Mouse (Mus musculus) thymus, postnatal 4 days (tissue): ENCODE data around the gene Tsc22d4.
"Not testable (repeated sequence)": the region's sequence is repeated elsewhere in the genome, so short reads cannot be mapped to it uniquely, and the experiment has no call there.

Experiments used
- DNase-seq: peaks from one replicate; pipeline ENCODE4 v3.0.0; 2021

The Tsc22d4 gene

GRCm38 (mm10) chr5:137742048-137742447 is 3.5 kb upstream of the Tsc22d4 start:
- DNase-seq: no peak

GRCm38 (mm10) chr5:137742836-137743235 is 2.7 kb upstream of the Tsc22d4 start:
- no peak for DNase-seq

DNA sequence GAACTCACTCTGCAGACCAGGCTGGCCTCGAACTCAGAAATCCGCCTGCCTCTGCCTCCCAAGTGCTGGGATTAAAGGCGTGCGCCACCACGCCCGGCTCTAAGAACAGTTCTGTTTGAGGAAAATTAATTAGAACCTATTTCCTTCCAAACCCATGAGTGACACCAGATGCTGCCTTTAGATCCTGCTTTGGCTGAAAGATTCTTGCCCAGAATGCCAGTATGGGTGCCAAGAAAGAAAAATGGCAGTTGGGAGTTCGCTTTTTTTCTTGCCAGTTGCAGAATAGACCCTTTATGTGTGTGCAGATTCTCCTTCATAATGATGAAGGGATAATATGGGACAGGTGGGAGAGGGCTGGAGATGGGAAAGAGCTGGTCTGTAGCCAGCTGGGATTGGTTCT is 1.3 kb upstream of the Tsc22d4 start:
- DNase-seq: no peak

- peak; percentile 79 for DNase-seq
Measured at GRCm38 (mm10) chr5:137746282-137746850, 836 bp downstream of the Tsc22d4 start.

DNA sequence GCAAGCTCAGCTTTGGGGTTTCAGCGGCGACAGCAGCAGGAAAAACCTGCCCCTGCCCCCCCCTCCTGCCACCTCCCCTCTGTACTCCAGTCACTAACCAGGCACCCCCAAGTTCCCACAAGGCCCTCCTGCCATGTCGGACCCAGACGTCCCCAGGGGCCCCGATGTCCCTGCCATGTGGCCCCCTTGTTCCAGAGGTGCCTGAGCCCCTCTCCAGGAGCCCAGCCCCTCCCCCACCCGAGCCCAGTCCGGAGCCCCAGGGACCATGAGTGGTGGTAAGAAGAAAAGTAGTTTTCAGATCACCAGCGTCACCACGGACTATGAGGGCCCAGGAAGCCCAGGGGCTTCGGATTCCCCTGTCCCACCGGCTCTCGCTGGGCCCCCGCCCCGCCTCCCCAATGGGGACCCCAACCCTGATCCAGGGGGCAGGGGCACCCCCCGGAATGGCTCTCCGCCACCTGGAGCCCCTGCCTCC is 1.4 kb downstream of the Tsc22d4 start:
- peak; percentile 71 for DNase-seq

GRCm38 (mm10) chr5:137747326-137747961 is 1.9 kb downstream of the Tsc22d4 start:
- peak; percentile 88 for DNase-seq

DNA sequence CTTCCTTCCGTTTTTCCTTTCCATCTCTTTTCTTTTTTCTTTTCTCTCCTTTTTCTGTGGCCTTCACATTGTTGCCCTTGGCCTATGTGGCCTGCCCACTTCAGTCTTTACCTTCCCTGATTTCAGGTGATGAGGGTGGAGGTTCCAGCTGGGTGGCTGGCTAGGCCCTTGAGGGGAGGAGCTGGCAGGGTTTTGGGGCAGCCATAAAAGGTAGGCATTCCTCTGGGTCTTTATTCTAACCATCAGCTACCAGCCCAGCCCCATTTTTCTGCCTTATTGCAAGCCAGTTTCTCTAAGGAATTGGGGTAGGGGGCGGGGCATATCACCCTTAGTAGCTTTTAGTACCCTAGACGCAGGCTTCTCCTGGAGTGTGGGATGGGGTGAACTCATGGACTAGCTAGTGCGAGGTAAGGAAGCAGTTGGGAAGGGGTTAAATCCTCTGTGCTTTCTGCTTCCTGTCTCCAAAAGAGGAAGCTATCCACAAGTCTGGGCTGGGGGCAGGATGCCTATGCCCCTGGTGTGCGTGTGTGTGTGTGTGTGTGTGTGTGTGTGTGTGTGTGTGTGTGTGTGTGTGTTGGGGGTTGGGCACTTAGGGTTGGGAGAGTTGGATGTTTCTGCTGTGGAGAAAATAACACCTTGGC is 2.7 kb downstream of the Tsc22d4 start:
- DNase-seq: peak; percentile 57

DNA sequence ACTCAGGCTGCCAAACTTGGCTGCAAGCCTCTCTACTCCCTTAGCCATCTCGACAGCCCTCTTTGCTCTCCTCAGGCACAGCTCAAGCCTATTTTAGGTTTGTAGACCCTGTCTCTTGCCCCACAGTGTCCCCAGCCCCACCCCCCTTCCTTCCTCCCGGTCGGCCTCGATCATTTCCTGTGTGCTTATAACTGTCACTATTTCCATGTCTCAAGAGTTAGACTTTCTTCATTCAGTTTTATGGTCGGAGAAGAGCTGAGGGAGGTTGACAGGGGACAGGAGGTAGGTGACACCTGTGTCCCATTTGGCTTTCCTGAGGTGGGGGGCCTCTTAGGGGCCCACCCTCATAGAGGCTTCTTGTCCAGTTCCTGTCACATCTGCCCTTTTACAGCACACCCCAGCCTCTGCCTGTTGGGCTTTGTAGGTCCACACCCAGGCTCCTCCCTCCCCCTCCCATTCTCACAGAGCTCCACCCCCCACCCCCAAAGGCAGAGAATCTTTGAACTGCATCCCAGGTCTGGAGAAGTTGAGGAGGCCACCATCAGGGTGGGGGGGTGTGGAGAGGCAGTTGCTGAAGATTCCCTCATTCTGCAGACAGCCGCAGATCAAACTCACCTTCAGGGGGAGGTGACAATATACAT is 3.8 kb downstream of the Tsc22d4 start:
- peak; percentile 74 for DNase-seq

GRCm38 (mm10) chr5:137750212-137750611 is 4.7 kb downstream of the Tsc22d4 start:
- DNase-seq: not testable (repeated sequence)

DNA sequence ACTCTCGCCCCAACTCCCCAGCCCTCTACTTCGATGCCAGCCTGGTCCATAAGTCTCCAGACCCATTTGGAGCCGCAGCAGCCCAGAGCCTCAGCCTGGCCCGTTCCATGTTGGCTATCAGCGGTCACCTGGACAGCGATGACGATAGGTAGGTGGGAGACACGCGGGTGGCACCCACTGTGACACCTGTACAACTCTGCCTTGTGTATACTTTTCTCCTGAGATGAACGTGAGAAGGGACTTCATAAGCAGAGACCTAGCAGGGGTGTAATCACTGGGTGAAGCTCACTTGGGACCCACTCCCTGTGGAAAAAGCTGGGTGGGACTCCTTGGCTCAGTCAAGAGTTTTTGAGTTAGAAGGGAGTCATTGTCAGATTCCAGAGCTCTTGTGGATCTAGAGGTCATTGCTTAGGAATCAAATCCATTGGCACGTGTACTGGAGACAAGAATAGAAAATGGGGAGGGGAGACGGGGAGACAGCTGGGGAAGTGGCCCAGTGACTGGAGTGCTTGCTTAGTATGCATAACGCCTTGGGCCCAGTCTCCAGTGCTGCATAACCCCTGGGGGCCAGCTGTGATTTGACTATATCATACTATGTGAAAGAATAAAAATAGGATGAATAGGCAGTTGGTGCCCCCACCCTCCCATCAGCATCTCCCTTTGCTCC is 5.8 kb downstream of the Tsc22d4 start:
- no peak for DNase-seq

DNA sequence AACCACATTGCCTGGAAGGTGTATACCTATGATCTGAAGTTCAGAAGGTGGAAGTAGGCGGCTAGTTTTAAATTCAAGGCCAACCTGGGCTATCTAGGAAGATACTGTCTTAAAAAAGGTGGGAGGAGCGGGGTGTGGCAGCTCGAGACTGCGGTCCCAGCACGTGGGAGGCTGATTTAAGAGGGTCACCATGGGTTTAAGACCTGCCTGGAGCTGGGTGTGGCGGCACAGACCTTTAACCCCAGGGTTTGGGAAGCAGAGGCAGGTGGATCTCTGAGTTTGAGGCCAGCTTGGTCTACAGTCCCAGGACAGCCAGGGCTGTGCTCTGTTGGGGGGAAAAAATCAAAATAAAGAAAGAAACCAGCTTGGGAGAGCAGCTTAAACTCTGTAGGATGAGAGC is 6.5 kb downstream of the Tsc22d4 start:
- no peak for DNase-seq

DNA sequence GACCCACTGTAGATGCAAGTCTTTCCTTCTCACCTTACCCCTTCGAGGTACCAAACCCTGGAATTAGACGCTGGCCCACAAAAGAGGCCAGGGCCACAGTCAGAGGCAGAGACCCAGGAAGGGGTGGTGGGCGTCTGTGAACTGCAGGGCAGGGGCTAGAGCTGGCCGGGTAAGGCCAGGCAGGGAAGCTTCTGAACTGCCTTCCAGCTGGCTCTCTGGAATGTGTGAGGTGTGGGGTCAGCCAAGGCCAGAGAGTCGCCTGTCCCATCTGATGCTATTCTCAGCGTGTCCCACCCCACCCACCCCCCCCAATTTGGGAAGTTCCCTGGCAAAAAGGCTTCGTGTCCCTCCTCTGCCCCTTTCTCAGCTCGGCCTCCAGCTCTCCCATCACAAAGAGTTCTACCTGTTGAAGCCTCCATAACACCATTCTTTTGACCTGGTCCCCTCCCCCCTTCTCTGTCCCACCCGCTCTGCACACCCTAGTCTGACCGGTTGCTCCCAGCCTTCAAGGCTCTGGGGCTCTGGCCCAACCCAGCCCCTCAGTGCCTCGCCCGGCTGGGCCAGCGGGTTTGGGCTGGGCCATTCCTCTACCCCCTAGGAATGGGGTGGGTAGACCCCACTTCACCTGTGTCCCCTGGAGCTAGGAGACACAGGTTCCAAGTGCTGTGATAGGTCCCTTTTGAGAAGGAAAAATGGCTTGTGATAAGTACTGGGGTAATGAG is 7.7 kb downstream of the Tsc22d4 start:
- DNase-seq: no peak

DNA sequence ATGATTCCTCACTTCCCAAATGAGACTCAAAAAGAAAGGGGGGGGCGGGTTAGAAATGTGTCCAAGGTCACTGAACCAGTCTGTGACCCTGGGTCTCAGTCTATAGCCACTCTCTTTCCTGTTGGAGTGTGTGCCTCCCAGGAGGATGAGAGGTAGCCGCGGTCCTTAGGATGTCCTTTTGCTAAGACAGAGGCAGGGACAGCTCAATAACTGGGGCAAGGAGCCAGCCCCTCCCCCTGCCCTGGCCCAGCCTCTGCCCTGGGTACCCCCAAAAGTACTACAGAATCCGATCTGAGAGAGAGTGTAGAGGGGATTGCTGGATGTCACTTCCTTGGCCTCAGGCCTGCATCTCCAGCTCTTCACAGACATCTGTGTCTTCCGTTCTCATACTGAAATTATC is 9.9 kb downstream of the Tsc22d4 start:
- no peak for DNase-seq

DNA sequence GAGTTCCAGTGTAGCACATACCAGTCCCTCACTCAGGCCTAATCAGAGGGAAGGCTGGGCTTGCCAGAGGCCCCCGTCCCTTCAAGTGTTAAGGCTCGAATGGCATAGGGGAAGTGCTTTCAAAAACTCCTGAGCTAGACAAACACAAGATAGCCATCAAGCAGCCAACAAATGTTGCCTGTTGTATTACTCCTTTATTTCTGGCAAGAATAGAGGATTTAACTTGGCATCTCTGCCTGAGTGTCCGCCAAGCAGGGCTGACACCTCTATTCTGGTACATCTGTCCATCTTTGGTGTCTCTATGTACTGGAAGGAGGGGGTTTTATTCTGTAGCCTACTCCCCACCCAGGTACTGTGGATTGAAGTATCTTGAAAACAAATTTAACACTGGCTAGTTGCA is 10.6 kb downstream of the Tsc22d4 start:
- no peak for DNase-seq

DNA sequence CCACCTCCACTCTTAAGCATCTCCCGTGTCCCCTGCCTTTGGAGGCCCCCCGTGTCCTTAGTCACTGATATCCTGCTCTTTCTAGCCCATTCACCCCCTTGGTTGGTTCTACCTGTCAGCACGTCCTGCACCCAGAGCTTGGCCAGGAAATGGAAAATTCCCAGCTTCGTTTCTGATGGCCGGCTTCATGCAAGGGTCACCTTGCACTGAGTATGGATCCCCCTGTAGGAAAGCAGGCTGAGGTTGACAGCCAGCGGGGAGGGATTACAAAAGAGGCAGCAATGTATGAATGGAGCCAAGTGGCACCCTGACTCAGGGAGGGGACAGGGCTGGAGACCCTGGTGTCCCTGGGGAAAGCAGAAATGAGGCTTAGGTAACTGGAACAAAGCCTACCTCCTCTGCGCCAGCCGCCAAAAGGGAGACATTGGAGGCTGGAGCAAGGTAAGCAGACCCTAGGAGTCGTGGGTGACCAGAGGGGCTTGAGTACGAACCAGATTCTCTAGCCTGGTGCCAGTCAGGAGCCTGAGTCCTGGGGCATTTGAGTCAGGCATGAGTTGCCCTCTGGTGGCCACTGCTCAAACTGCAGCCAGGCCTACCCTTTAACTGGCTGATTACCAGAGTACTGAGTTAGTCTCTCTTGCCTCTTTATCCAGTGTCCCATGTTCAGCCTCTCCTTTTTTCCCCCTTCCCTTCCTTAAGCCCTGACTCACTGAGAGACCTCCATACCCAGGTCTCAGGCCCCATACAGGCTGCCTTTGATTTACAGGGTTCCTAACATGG is 11.5 kb downstream of the Tsc22d4 start:
- DNase-seq: peak; percentile 92

DNA sequence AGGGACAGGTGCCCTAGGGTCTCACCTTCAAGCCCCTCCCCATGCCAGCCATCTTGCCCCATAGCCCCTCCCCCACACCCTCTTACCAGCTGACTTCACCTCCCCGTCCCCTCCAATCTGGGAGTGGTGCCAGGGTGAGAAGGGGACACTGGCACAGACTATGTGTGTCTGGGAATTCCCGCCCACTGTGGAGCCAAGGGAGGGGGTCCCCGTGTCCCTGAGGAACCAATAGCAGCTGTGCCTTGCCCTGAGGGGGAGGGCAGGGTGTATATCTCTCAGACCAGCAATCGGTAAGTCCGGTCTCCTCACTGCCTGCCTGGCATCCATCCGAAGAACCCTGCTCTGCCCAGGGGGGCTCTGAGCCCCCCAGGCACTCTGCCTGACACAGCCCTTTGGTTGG is 12.4 kb downstream of the Tsc22d4 start:
- no peak for DNase-seq

DNA sequence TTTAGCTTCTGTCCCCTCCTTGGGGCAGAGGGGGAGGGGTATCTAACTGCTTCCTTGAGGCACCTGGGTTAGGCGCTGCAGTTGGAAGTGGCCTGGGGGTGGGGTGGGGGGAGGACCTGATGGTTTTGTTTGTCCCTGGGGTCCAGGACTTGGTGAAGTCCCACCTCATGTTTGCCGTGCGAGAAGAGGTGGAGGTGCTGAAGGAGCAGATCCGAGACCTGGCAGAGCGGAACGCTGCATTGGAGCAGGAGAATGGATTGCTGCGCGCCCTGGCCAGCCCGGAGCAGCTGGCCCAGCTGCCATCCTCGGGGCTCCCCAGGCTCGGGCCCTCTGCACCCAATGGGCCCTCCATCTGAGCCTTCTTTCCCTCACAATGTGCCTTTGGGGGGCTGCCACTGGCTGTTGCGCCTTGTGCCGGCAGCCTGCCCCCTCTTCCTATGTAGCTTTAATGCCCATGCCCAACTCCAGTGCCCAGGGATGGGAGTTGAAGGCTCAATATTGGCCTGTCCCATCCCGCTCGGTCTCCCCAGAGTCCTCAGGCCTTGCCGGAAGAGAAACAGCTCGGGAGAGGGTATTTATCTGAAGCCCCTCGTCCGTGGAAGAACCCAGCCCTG is 13.5 kb downstream of the Tsc22d4 start:
- no peak for DNase-seq

GRCm38 (mm10) chr5:137759971-137760412 is 14.5 kb downstream of the Tsc22d4 start:
- peak; percentile 88 for DNase-seq

DNA sequence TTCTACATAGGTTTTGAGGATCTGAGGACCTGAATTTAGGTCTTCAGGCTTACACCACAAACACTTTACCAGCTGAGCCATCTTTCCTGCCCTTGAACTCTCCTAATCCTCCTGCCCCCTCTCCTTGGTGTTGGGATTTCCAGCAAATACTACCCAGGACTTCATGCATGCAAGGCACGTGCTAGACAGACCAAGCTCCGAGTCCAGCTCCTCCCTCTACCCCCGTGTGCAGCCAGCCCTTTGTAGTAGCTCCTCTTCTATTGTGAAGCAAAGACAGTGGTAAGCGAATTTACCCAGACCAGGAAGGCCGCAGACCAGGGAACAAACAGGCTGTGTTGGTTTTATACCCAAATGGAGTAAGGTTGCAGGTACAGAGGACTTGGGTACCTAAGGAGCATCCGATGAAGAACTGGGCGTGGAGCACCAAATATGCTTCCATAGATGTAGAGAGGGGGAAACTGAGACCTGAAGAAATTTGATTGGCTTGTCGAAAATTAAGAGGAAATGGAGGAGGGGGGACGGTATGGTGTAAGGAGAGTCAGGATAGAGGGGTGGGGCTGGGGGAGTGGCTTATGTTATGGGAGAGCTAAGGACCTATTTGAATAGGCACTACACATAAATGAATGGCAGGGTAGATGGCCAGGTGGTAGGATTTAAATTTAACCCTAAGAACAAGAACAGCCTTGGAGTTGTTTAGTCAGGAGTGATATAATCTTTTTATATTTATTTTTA is 19.2 kb downstream of the Tsc22d4 start:
- no peak for DNase-seq

DNA sequence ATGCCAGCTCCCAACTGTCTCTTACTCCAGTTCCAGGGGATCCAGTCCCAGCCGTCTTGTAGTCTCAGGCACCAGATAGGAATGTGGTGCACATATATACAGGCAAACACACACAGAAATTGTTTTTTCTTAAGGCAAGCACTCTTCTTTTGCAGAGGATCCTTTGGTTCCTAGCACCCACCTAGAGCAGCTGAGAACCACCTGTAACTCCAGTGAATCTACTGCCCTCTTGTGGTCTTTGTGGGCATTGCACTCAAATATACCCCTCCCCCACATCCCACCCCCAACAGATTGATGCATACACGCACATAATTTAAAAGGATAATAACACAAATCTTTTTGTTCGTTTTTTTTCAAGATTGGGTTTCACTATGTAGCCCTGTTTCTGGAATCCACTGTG is 20.7 kb downstream of the Tsc22d4 start:
- no peak for DNase-seq

- DNase-seq: no peak
Measured at GRCm38 (mm10) chr5:137768475-137768874, 22.9 kb downstream of the Tsc22d4 start.
